Mouse (Mus musculus) ZHBTc4 (cell line): ENCODE results near the gene Aacs.
A peak's percentile ranks its signal among the peaks of the same experiment; 100 is the strongest.

ENCODE experiments used
- DNase-seq: peaks from one replicate; pipeline ENCODE4 v3.0.0-alpha.2; 2011; ENCODE audit warnings: low read depth, low spot score

The Aacs gene

GRCm38 (mm10) chr5:125534168-125534610 lies 58.6 kb downstream of the Aacs start:
- DNase-seq: no peak

GRCm38 (mm10) chr5:125534611-125535324 lies 59.2 kb downstream of the Aacs start:
- peak; percentile 30 for DNase-seq

GRCm38 (mm10) chr5:125545090-125545489 lies 69.5 kb downstream of the Aacs start:
- DNase-seq: peak; percentile 78

GRCm38 (mm10) chr5:125546293-125546692 lies 70.7 kb downstream of the Aacs start:
- peak; percentile 62 for DNase-seq

GRCm38 (mm10) chr5:125549750-125550489 lies 74.3 kb downstream of the Aacs start:
- DNase-seq: peak; percentile 48

- DNase-seq: no peak
These were observed 80.1 kb downstream of the Aacs start for GRCm38 (mm10) chr5:125555732-125556131.

- DNase-seq: no peak
These were observed 87.9 kb downstream of the Aacs start for GRCm38 (mm10) chr5:125563492-125563891.

- peak; percentile 16 for DNase-seq
These were observed 90.1 kb downstream of the Aacs start for GRCm38 (mm10) chr5:125565725-125566124.
